Mouse (Mus musculus): Measurements from ENCODE around the gene Rgs12.

Gene Rgs12

GRCm38 (mm10) chr5:35020410-35021241 is 71.4 kb downstream of the Rgs12 start:
- in situ Hi-C loops (cut with MboI, MseI): no loop called here

DNA sequence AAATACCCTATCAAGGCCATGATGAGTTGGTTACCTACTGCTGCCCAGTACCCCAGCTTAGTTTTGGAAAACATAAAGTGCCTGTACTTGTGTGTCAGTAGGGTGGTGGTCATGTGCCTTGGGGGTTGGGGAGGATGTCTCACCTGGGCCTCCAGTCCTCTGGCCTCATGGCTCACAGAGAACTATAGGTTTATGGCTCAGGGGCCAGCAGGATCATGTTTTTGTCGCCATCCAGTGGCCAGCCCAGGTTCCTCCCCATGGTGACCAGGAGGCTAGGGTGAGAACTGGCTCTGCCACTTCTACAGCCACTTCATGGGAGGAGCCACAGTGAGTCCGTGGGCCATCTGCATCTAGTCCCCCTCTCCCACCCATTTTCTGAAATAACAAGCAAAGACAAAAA is 75.7 kb downstream of the Rgs12 start:
- in situ Hi-C loops (cut with MboI, MseI): no loop called here

GRCm38 (mm10) chr5:35029303-35029702 is 80.1 kb downstream of the Rgs12 start:
- in situ Hi-C loops (cut with MboI, MseI): no loop called here

GRCm38 (mm10) chr5:35029755-35030154 is 80.5 kb downstream of the Rgs12 start:
- in situ Hi-C loops (cut with MboI, MseI): no loop called here

- in situ Hi-C loops (cut with MboI, MseI): no loop called here
These were observed 83.8 kb downstream of the Rgs12 start for GRCm38 (mm10) chr5:35033068-35033467.

DNA sequence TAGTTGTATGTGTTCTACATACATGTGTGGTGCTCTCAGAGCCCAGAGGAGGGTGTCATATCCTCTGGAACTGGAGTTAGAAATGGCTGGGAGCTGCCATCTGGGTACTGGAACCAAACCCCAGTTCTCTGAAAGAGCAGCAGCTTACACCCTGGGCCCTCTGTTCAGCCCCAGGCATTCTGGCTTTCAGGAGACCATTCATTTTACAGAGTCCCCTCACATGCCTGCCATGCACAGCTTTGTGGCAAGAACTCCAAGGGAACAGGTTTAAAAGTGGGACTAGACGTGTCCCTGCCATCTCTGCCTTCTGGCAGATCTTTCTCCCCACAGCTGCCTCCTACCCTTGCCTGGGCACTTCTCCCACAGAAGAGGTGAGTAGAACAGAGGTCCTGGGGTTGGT is 84.4 kb downstream of the Rgs12 start:
- in situ Hi-C loops (cut with MboI, MseI): no loop called here

DNA sequence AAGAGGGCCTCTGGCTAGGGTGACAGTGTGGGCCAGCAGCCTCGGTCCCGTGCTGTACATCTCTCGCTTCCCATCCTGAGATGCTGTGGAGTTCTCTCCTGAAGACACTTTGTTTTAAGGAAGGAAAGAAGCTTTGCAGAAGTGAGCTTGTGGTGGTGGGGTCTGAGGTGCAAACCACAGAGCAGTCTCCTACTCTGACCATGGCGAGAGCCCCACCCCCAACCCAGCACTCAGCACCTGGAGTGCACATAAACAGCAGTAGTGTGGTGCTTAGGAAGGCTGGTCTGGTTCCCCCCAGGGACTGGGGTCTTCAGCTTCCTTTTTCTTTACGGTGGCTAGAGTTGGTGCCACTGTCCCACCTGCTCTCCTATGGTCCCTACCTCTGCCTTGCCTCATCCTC is 85.9 kb downstream of the Rgs12 start:
- in situ Hi-C loops (cut with MboI, MseI): loop anchor here in 1 of 2 experiments (5.0 kb wide), 1 partner anchor 48 kb away; no protein-coding TSS in a partner anchor

- in situ Hi-C loops (cut with MboI, MseI): loop anchor here in 1 of 2 experiments (5.0 kb wide), 1 partner anchor 48 kb away; no protein-coding TSS in a partner anchor
These were observed 86.5 kb downstream of the Rgs12 start for GRCm38 (mm10) chr5:35035795-35036194.

- in situ Hi-C loops (cut with MboI, MseI): loop anchor here in 1 of 2 experiments (5.0 kb wide), 1 partner anchor 50 kb away; no protein-coding TSS in a partner anchor
These were observed 88.2 kb downstream of the Rgs12 start for GRCm38 (mm10) chr5:35037438-35037837.

- in situ Hi-C loops (cut with MboI, MseI): loop anchor here (5.0 kb wide), 2 partner anchors 54 to 124 kb away; no protein-coding TSS in a partner anchor
These were observed 92.1 kb downstream of the Rgs12 start, which contains the start of gene Hgfac for GRCm38 (mm10) chr5:35041268-35041829. TSS of gene Hgfac (plus strand) at chr5:35041509.

GRCm38 (mm10) chr5:35042431-35043109 is 93.3 kb downstream of the Rgs12 start:
- in situ Hi-C loops (cut with MboI, MseI): loop anchor here (5.0 kb wide), 2 partner anchors 55 to 125 kb away; no protein-coding TSS in a partner anchor

DNA sequence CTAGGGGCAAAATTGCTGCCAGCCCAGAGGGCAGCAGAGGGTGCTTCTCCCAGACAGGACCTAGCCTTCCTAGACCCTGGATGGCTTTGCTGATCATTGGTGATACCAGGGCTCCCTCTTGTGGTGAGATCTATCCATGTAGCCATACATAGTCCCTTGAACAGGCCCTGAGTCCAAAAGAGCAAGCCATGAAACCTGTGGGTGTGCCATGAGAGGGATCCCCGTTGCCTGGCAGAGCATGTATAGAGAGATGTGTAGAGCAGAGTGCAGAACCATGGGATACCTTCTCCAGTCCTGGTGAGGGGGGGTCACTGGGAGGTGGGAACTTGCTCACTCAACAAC is 93.8 kb downstream of the Rgs12 start:
- in situ Hi-C loops (cut with MboI, MseI): loop anchor here (5.0 kb wide), 2 partner anchors 56 to 126 kb away; no protein-coding TSS in a partner anchor

GRCm38 (mm10) chr5:35050541-35050940 is 101.3 kb downstream of the Rgs12 start:
- in situ Hi-C loops (cut with MboI, MseI): loop anchor here in 1 of 2 experiments (25.0 kb wide), 1 partner anchor 1463 kb away; no protein-coding TSS in a partner anchor

DNA sequence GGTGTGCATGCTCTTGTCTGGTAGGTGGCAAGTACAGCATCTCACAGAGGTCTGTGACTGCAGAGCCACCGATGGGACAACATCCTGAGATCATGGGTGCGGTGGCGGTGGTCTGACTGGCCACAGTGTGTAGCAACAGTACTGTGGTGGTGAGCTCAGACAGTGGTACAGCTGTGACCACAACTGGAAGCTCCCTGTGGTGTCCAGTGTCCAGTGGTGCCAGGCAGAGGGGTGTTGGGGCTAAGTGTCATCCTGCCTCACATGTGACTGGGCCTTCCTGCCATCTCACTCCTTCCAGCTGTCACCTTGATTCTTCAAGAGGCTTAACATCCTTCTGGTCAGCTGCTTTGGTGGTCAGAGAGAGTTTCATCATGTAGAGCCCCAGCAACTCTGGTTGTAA is 105.4 kb downstream of the Rgs12 start:
- in situ Hi-C loops (cut with MboI, MseI): loop anchor here in 1 of 2 experiments (25.0 kb wide), 1 partner anchor 1467 kb away; no protein-coding TSS in a partner anchor

DNA sequence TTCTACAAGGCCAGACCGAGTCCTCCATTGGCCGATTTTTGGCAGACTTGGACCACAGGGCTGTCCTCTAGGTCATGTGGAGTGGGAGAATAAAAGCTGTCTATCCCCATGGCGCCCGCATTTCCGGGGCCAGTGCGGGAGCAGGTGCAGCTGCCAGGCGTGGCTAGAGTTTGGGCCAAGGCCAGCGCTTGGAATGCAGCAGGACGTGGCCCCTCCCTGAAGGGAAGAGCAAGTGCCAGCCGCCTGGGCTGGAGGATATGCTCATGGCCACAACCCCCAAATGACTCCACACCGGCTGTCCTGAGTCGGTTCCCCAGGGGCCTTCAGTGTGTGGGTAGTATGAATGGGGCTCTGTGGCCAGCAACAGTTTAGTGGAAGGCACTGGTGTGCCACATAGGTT is 105.8 kb downstream of the Rgs12 start:
- in situ Hi-C loops (cut with MboI, MseI): loop anchor here in 1 of 2 experiments (25.0 kb wide), 1 partner anchor 1468 kb away; no protein-coding TSS in a partner anchor

DNA sequence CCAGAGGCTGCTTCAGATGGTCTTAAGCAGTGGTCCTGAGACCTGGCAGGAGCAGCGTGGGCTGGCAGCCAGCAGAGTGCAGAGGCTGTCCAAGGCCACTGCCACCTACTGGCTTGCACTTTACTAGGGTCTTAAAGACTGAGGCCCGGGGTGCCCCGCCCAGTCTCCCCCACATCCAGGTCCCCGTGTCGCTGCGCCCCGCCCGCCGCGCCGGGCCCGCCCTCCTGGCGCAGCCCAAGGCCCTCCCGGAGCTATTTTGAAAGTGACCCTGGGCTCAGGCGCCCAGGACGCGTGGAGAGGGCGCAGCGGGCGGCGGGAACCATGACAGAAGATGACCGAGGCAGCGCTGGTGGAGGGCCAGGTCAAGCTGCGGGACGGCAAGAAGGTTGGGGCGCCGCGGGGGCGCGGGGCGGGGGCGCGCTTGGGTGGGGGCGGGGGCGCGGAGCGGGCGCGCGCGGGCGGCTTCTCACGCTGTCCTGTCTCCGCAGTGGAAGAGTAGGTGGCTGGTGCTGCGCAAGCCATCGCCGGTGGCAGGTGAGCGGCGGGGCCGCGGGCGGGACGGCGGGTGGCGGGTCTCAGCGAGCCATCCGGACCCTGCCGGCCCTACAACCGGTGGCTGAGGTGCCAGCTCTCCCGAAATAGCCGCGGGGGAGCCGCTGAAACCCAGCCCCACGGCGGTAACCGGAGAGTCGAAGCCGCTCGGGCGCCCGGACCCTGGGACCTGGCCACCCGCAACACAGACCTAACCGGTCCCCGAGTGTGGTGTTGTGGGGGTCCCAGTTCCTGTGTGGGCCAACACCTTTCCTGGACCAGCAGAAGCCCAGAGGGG is 107.6 kb downstream of the Rgs12 start, which contains the start of gene Dok7:
Dok7 (plus strand) TSS at position 163 of the 829 bp plus-strand sequence.
- in situ Hi-C loops (cut with MboI, MseI): loop anchor here in 1 of 2 experiments (25.0 kb wide), 1 partner anchor 1470 kb away; no protein-coding TSS in a partner anchor

- in situ Hi-C loops (cut with MboI, MseI): loop anchor here in 1 of 2 experiments (25.0 kb wide), 1 partner anchor 1470 kb away; no protein-coding TSS in a partner anchor
These were observed 108.3 kb downstream of the Rgs12 start for GRCm38 (mm10) chr5:35057582-35057981.

GRCm38 (mm10) chr5:35058216-35058615 is 109.0 kb downstream of the Rgs12 start:
- in situ Hi-C loops (cut with MboI, MseI): loop anchor here in 1 of 2 experiments (25.0 kb wide), 1 partner anchor 1471 kb away; no protein-coding TSS in a partner anchor

GRCm38 (mm10) chr5:35060098-35060497 is 110.9 kb downstream of the Rgs12 start:
- in situ Hi-C loops (cut with MboI, MseI): loop anchor here in 1 of 2 experiments (25.0 kb wide), 1 partner anchor 1473 kb away; no protein-coding TSS in a partner anchor

- in situ Hi-C loops (cut with MboI, MseI): loop anchor here in 1 of 2 experiments (25.0 kb wide), 1 partner anchor 1483 kb away; no protein-coding TSS in a partner anchor
These were observed 120.6 kb downstream of the Rgs12 start for GRCm38 (mm10) chr5:35069841-35070240.
